Mouse (Mus musculus) T-helper 1 cell (primary cell): ENCODE results near the gene Smoc1.

Experiments
- in situ Hi-C: fragments of 300-600 bp; cut with MboI, MseI; formaldehyde crosslinking; loops from one replicate; pipeline ENCODE4 v1.15.1; 2025; ENCODE audit warnings: high pct_unique_total_duplicates

The Smoc1 gene

GRCm38 (mm10) chr12:81026277-81026994, at the start of gene Smoc1:
Gene Smoc1, plus strand, starts transcription at chr12:81026808.
- in situ Hi-C loops = no loop called here

GRCm38 (mm10) chr12:80982326-80982725, 44.3 kb upstream of the Smoc1 start:
- in situ Hi-C loops = no loop called here

- in situ Hi-C loops = no loop called here
These were observed 42.9 kb upstream of the Smoc1 start for GRCm38 (mm10) chr12:80983695-80984094.

GRCm38 (mm10) chr12:80986628-80987027, 40.0 kb upstream of the Smoc1 start:
- in situ Hi-C loops = loop anchor here (5.0 kb wide), 1 partner anchor 201 kb away; no protein-coding TSS in a partner anchor

GRCm38 (mm10) chr12:80988286-80988685, 38.3 kb upstream of the Smoc1 start:
- in situ Hi-C loops = loop anchor here (5.0 kb wide), 1 partner anchor 199 kb away; no protein-coding TSS in a partner anchor

- in situ Hi-C loops = loop anchor here (5.0 kb wide), 1 partner anchor 406 kb away; no protein-coding TSS in a partner anchor
These were observed 35.6 kb upstream of the Smoc1 start for GRCm38 (mm10) chr12:80990901-80991445.

- in situ Hi-C loops = loop anchor here (5.0 kb wide), 1 partner anchor 405 kb away; no protein-coding TSS in a partner anchor
These were observed 34.8 kb upstream of the Smoc1 start for GRCm38 (mm10) chr12:80991806-80992205.

- in situ Hi-C loops = loop anchor here (5.0 kb wide), 1 partner anchor 405 kb away; no protein-coding TSS in a partner anchor
These were observed 34.0 kb upstream of the Smoc1 start for GRCm38 (mm10) chr12:80992540-80993122.

GRCm38 (mm10) chr12:80993773-80994172, 32.8 kb upstream of the Smoc1 start:
- in situ Hi-C loops = loop anchor here (5.0 kb wide), 1 partner anchor 404 kb away; no protein-coding TSS in a partner anchor

- in situ Hi-C loops = no loop called here
These were observed 31.3 kb upstream of the Smoc1 start for GRCm38 (mm10) chr12:80995326-80995725.

GRCm38 (mm10) chr12:80997652-80998051, 29.0 kb upstream of the Smoc1 start:
- in situ Hi-C loops = no loop called here

- in situ Hi-C loops = no loop called here
These were observed 27.9 kb upstream of the Smoc1 start for GRCm38 (mm10) chr12:80998528-80999221.

GRCm38 (mm10) chr12:81000924-81001323, 25.7 kb upstream of the Smoc1 start:
- in situ Hi-C loops = no loop called here

GRCm38 (mm10) chr12:81002841-81003635, 23.6 kb upstream of the Smoc1 start:
- in situ Hi-C loops = no loop called here

- in situ Hi-C loops = no loop called here
These were observed 16.8 kb upstream of the Smoc1 start for GRCm38 (mm10) chr12:81009813-81010212.

- in situ Hi-C loops = no loop called here
These were observed 14.6 kb upstream of the Smoc1 start for GRCm38 (mm10) chr12:81011994-81012393.

GRCm38 (mm10) chr12:81013496-81013895, 13.1 kb upstream of the Smoc1 start:
- in situ Hi-C loops = no loop called here

- in situ Hi-C loops = no loop called here
These were observed 9.0 kb upstream of the Smoc1 start for GRCm38 (mm10) chr12:81017624-81018023.

GRCm38 (mm10) chr12:81018516-81019279, 7.9 kb upstream of the Smoc1 start:
- in situ Hi-C loops = no loop called here

GRCm38 (mm10) chr12:81019280-81019935, 7.2 kb upstream of the Smoc1 start:
- in situ Hi-C loops = no loop called here
